Mouse (Mus musculus): ENCODE data around the gene Mgea5. TPM values are rescaled to one million over a fixed set of nuclear protein-coding genes. Genes with fewer than 3 reads are reported as not detected.

The Mgea5 gene
- polyA plus RNA-seq, 1 experiment from 2014 or later: 38.9 TPM

GRCm38 (mm10) chr19:45749243-45750043, 34.2 kb downstream of the Mgea5 start, which contains the start of gene Npm3:
Gene Npm3, minus strand, starts transcription at chr19:45749591.
- H3K9ac ChIP-seq (ENCODE audit: low read depth, low read length): peak within 1 kb of the TSS; percentile 71
- WGBS: 0% methylated on average over 57 of the region's 60 CpGs
- peak within 1 kb of the TSS; percentile 70 for H3K4me3 ChIP-seq (ENCODE audit: low read depth, low read length)
- H3K9me3 ChIP-seq (ENCODE audit: control insufficient read depth, low read length): no peaks in the 10 kb centered on the region
- 0 out of 2 replicates have a peak within 1 kb of the TSS, but pooled peaks have one; percentile 1 for H3K27ac ChIP-seq (ENCODE audit: low read depth, low read length)
- ATAC-seq (replicated peaks; ENCODE audit: low FRiP score): peak; percentile 82
- peak within 1 kb of the TSS; percentile 83 for H3K4me2 ChIP-seq
- H3K4me1 ChIP-seq (replicated peaks; ENCODE audit: control insufficient read depth, insufficient read depth, low read length): peaks cover 22% of the 10 kb centered on the region
- peaks cover 15% of the 10 kb centered on the region for H3K36me3 ChIP-seq (ENCODE audit: control insufficient read depth, insufficient read depth, low read length)
- H3K27me3 ChIP-seq (replicated peaks; ENCODE audit: control insufficient read depth, insufficient read depth, low read length): peaks cover 19% of the 10 kb centered on the region
- peak; percentile 94 for DNase-seq (ENCODE audit: low spot score)

- Histone ChIP-seq H3K36me3 (ENCODE audit: control insufficient read depth, insufficient read depth, low read length) (peaks cover 8% of the 10 kb centered on the region), H3K27ac (ENCODE audit: low read depth, low read length) (0 out of 2 replicates have a peak overlapping the region, but pooled peaks have one; percentile 1), H3K4me3 (ENCODE audit: low read depth, low read length) (peak overlapping the region; percentile 70), H3K9me3 (ENCODE audit: control insufficient read depth, low read length) (no peaks in the 10 kb centered on the region), H3K4me2 (peak overlapping the region; percentile 83), H3K9ac (ENCODE audit: low read depth, low read length) (peak overlapping the region; percentile 71), H3K4me1 (replicated peaks; ENCODE audit: control insufficient read depth, insufficient read depth, low read length) (peaks cover 22% of the 10 kb centered on the region), H3K27me3 (replicated peaks; ENCODE audit: control insufficient read depth, insufficient read depth, low read length) (peaks cover 26% of the 10 kb centered on the region)
- DNase-seq (ENCODE audit: low spot score) (no peak), ATAC-seq (replicated peaks; ENCODE audit: low FRiP score) (peak; percentile 27)
- under 1% methylated on average over 33 of the region's 33 CpGs for WGBS
Measured at GRCm38 (mm10) chr19:45748691-45749242, 34.9 kb downstream of the Mgea5 start.

GRCm38 (mm10) chr19:45748206-45748605, 35.4 kb downstream of the Mgea5 start:
- 33% methylated on average over 9 of the region's 9 CpGs for WGBS
- H3K27ac ChIP-seq (ENCODE audit: low read depth, low read length): no peak overlapping the region
- peak overlapping the region; percentile 83 for H3K4me2 ChIP-seq

GRCm38 (mm10) chr19:45747028-45747867, 36.4 kb downstream of the Mgea5 start:
- Histone ChIP-seq H3K27me3 (replicated peaks; ENCODE audit: control insufficient read depth, insufficient read depth, low read length) (peaks cover 41% of the 10 kb centered on the region), H3K9ac (ENCODE audit: low read depth, low read length) (no peak overlapping the region)
- ATAC-seq (replicated peaks; ENCODE audit: low FRiP score): peak; percentile 16; the same call in 1 of the 2 replicates

More at GRCm38 (mm10) chr19:45748206-45748605, 35.4 kb downstream of the Mgea5 start:
- peak overlapping the region; percentile 71 for H3K9ac ChIP-seq (ENCODE audit: low read depth, low read length)
- H3K4me3 ChIP-seq (ENCODE audit: low read depth, low read length): peak overlapping the region; percentile 70
- peaks cover 6% of the 10 kb centered on the region; the same call in 1 of the 2 replicates for H3K36me3 ChIP-seq (ENCODE audit: control insufficient read depth, insufficient read depth, low read length)
- peaks cover 31% of the 10 kb centered on the region for H3K27me3 ChIP-seq (replicated peaks; ENCODE audit: control insufficient read depth, insufficient read depth, low read length)
- H3K9me3 ChIP-seq (ENCODE audit: control insufficient read depth, low read length): no peaks in the 10 kb centered on the region
- no peak for ATAC-seq (replicated peaks; ENCODE audit: low FRiP score)
- DNase-seq (ENCODE audit: low spot score): no peak
- H3K4me1 ChIP-seq (replicated peaks; ENCODE audit: control insufficient read depth, insufficient read depth, low read length): peaks cover 22% of the 10 kb centered on the region

GRCm38 (mm10) chr19:45746153-45747020, 37.2 kb downstream of the Mgea5 start:
- WGBS: 9% methylated on average over 29 of the region's 29 CpGs
- no peak for ATAC-seq (replicated peaks; ENCODE audit: low FRiP score)
- Histone ChIP-seq H3K9me3 (ENCODE audit: control insufficient read depth, low read length) (no peaks in the 10 kb centered on the region), H3K4me1 (replicated peaks; ENCODE audit: control insufficient read depth, insufficient read depth, low read length) (peaks cover 26% of the 10 kb centered on the region), H3K27me3 (replicated peaks; ENCODE audit: control insufficient read depth, insufficient read depth, low read length) (peaks cover 49% of the 10 kb centered on the region), H3K27ac (ENCODE audit: low read depth, low read length) (no peak overlapping the region), H3K9ac (ENCODE audit: low read depth, low read length) (no peak overlapping the region), H3K4me2 (peak overlapping the region; percentile 41), H3K4me3 (ENCODE audit: low read depth, low read length) (peak overlapping the region; percentile 20; the same call in 1 of the 2 replicates), H3K36me3 (ENCODE audit: control insufficient read depth, insufficient read depth, low read length) (no peaks in the 10 kb centered on the region)
- peak; percentile 71 for DNase-seq (ENCODE audit: low spot score)

More at GRCm38 (mm10) chr19:45747028-45747867, 36.4 kb downstream of the Mgea5 start:
- peak; percentile 83 for DNase-seq (ENCODE audit: low spot score)
- 22% methylated on average over 11 of the region's 11 CpGs for WGBS
- Histone ChIP-seq H3K4me2 (no peak overlapping the region), H3K9me3 (ENCODE audit: control insufficient read depth, low read length) (no peaks in the 10 kb centered on the region), H3K27ac (ENCODE audit: low read depth, low read length) (no peak overlapping the region), H3K4me1 (replicated peaks; ENCODE audit: control insufficient read depth, insufficient read depth, low read length) (peaks cover 22% of the 10 kb centered on the region), H3K4me3 (ENCODE audit: low read depth, low read length) (no peak overlapping the region), H3K36me3 (ENCODE audit: control insufficient read depth, insufficient read depth, low read length) (peaks cover 4% of the 10 kb centered on the region; the same call in 1 of the 2 replicates)

- no peaks in the 10 kb centered on the region for H3K36me3 ChIP-seq (ENCODE audit: control insufficient read depth, insufficient read depth, low read length)
- H3K9ac ChIP-seq (ENCODE audit: low read depth, low read length): no peak overlapping the region
- H3K4me1 ChIP-seq (replicated peaks; ENCODE audit: control insufficient read depth, insufficient read depth, low read length): peaks cover 27% of the 10 kb centered on the region
- ATAC-seq (replicated peaks; ENCODE audit: low FRiP score) (no peak), DNase-seq (ENCODE audit: low spot score) (no peak)
- WGBS: 5% methylated on average over 32 of the region's 32 CpGs
- peak overlapping the region; percentile 41 for H3K4me2 ChIP-seq
- H3K4me3 ChIP-seq (ENCODE audit: low read depth, low read length): peak overlapping the region; percentile 20; the same call in 1 of the 2 replicates
- no peak overlapping the region for H3K27ac ChIP-seq (ENCODE audit: low read depth, low read length)
- peaks cover 58% of the 10 kb centered on the region for H3K27me3 ChIP-seq (replicated peaks; ENCODE audit: control insufficient read depth, insufficient read depth, low read length)
- no peaks in the 10 kb centered on the region for H3K9me3 ChIP-seq (ENCODE audit: control insufficient read depth, low read length)
Measured at GRCm38 (mm10) chr19:45745344-45746152, 38.1 kb downstream of the Mgea5 start.

GRCm38 (mm10) chr19:45743619-45744018, 40.0 kb downstream of the Mgea5 start:
- H3K4me2 ChIP-seq: no peak overlapping the region

More at GRCm38 (mm10) chr19:45743619-45744018, 40.0 kb downstream of the Mgea5 start:
- H3K4me3 ChIP-seq (ENCODE audit: low read depth, low read length): peak overlapping the region; percentile 52; the same call in 1 of the 2 replicates
- WGBS: 17% methylated on average over 7 of the region's 7 CpGs
- H3K27ac ChIP-seq (ENCODE audit: low read depth, low read length): no peak overlapping the region
- DNase-seq (ENCODE audit: low spot score) (no peak), ATAC-seq (replicated peaks; ENCODE audit: low FRiP score) (no peak)
- no peaks in the 10 kb centered on the region for H3K9me3 ChIP-seq (ENCODE audit: control insufficient read depth, low read length)
- H3K9ac ChIP-seq (ENCODE audit: low read depth, low read length): no peak overlapping the region
- H3K4me1 ChIP-seq (replicated peaks; ENCODE audit: control insufficient read depth, insufficient read depth, low read length): peaks cover 27% of the 10 kb centered on the region
- no peaks in the 10 kb centered on the region for H3K36me3 ChIP-seq (ENCODE audit: control insufficient read depth, insufficient read depth, low read length)
- peaks cover 76% of the 10 kb centered on the region for H3K27me3 ChIP-seq (replicated peaks; ENCODE audit: control insufficient read depth, insufficient read depth, low read length)
